Mouse (Mus musculus) layer of hippocampus, adult 18-20 months (tissue): ENCODE measurements around the gene Gm7970. TPM values are rescaled to one million over a fixed set of nuclear protein-coding genes. Genes with fewer than 3 reads are reported as not detected.
"Not testable (repeated sequence)": the region's sequence is repeated elsewhere in the genome, so short reads cannot be mapped to it uniquely, and the experiment has no call there.

Source experiments
- DNase-seq, 2 experiments: peaks; one replicate each; pipeline ENCODE4 v3.0.0; 2022; ENCODE audit warnings: low spot score in 2 of 2
- long read RNA-seq: library from polyadenylated mRNA; stranded (forward); transcript quantifications from one replicate; pipeline ENCODE4 v2.0.0, GENCODE M21; 2021
- total RNA-seq, 2 experiments: library from RNA; stranded (reverse); gene quantifications; 2 replicates each; pipeline ENCODE4 v1.2.3; 2021

Gm7970 gene
- total RNA-seq, result not detected
- long read RNA-seq, result 0 reads

DNA sequence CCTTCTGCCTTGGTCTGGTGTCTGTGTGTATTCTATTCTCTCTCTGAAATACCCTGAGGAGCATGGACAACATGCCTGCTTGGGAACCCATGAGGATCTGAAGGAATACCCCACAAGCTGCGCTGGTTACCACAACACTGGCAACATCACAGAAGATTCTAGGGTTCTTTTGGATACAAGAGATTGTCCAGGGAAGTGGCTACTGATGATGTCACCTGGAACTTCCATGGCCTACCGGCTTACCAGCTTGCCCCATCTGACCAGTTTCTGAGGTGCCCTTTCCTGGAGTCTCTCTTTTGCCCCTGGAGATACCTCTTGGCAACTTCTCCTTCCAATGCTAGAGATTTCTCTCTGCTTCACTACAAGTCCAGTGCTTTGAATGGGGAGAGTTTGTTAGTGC is at the start of gene Gm7970:
TSS of gene Gm7970 (minus strand) at position 101 of the 400 bp plus-strand sequence.
- DNase-seq, result not testable (repeated sequence)

DNA sequence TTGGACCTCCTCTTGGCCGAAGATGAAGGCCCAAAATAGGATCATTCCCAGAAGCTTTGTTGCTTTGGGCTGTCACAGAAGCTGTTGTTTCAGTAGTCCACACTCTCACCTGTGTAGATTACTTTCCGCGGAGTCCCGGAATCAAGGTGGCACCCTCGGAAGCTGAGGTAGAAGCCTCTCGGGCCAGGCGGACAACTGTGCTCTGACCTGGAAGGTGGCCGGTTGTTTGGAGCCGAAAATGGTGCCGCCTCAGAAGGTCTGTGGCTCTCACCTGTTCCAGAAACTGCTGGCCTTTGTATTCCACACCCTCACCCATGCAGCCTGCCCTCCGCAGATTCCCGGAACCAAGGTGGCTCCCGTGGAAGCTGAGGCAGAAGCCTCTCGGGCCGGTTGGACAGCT is 45.6 kb upstream of the Gm7970 start:
- not testable (repeated sequence) for DNase-seq

DNA sequence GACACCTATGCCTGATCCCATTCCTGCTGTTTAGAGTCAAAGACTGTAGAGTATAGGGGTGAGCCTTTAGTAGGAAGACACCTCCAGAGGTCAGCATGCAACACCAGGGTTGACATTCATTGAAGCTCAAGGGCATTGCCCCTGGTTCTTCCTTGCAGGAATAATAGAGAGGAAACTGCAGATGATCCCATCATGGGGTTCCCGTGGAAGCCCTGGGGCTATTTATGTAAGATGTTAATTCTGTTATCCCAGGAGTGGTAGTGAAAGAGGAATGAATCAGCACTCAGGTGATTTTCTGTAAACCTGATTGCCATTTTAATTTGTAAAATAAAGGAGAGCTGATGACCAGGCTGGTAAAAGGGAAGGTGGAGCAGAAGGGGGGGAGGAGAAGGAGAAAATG is 31.0 kb upstream of the Gm7970 start:
- not testable (repeated sequence) for DNase-seq

DNA sequence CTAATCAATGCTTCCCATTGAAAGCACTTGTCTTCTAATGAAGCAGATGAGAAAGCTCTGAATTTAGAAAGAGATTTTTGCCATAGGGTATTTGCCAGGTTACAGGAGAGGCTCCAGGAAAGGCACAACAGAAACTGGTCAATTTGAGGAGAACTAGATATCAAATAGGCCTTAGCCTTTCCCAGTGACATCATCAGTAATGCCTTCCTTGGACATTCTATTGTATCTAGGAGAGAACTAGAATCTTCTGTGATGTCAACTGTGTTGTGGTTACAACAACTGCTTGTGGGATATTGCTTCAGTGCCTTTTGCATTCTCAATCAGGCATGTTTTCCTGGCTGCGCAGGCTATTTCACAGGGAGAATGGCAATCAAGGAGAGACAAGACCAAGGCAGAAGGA is 17.5 kb upstream of the Gm7970 start, which contains the start of gene 1700049E17Rik2:
TSS of gene 1700049E17Rik2 (plus strand) at position 301 of the 400 bp plus-strand sequence.
- not testable (repeated sequence) for DNase-seq

DNA sequence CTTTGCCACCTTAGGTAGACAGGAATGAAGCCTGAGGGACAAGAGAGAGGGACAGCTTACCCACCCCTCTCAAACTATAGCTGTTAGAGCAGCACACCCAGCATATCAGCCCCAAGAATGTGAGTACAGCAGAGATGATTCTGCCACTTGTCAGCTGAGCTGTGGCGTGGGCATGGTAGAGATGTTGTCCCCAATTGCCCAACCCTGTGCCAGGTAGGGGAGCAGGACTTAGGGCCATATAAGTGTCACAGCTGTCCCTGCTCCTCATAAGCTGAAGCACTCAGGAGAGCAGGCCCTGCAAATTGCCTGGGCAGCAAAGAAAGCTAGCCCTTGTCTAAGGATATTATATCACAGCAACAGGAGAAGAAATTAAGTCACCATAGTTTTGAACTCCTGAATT is 30.7 kb downstream of the Gm7970 start:
- DNase-seq, result not testable (repeated sequence)

DNA sequence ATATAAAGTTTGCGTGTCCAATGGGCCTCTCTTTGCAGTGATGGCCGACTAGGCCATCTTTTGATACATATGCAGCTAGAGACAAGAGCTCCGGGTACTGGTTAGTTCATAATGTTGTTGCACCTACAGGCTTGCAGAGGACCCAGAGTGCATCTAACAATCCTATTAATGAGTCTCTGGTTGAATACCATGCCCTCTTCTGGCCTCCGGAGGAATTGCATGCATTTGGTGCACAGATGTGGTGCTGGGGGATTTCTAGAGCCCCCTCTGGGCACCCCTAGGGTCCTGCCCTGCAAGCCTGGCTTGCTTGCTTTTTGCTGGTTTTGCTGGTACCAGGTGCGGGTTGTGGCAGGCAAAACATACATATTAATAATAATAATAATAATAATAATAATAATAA is 34.7 kb downstream of the Gm7970 start:
- DNase-seq, result not testable (repeated sequence)

Other genes starting within 250 kb of the Gm7970 start
- not detected for gene Gm5798, start 207.0 kb downstream of the Gm7970 start, total RNA-seq
- not detected for gene Gm7945, start 169.2 kb downstream of the Gm7970 start, total RNA-seq
- not detected for gene Gm6482, start 147.3 kb downstream of the Gm7970 start, total RNA-seq
- not detected for gene Gm7954, start 102.1 kb downstream of the Gm7970 start, total RNA-seq
- gene Gm3486, start 66.1 kb downstream of the Gm7970 start, total RNA-seq, result not detected
- gene 1700049E17Rik2, start 17.6 kb upstream of the Gm7970 start, total RNA-seq, result under 1 TPM in 1 of 2 experiments, not detected in 1; 0.17 TPM
- gene Gm3072, start 69.0 kb upstream of the Gm7970 start, total RNA-seq, result not detected
- under 1 TPM in 1 of 2 experiments, not detected in 1; 0.76 TPM for gene Gm3676, start 90.9 kb upstream of the Gm7970 start, total RNA-seq
- not detected for gene Gm8068, start 146.3 kb upstream of the Gm7970 start, total RNA-seq
- gene Gm7929, start 195.0 kb upstream of the Gm7970 start, total RNA-seq, result not detected
- not detected for gene Gm47189, start 216.9 kb upstream of the Gm7970 start, total RNA-seq